Mouse (Mus musculus) frontal cortex, adult 2 months (tissue): ENCODE results near the gene Olr1. TPM values are rescaled to one million over a fixed set of nuclear protein-coding genes. Genes with fewer than 3 reads are reported as not detected.
A peak's percentile ranks its signal among the peaks of the same experiment; 100 is the strongest.
"Not testable (repeated sequence)": the region's sequence is repeated elsewhere in the genome, so short reads cannot be mapped to it uniquely, and the experiment has no call there.

ENCODE experiments used
- DNase-seq, 2 experiments: peaks; one replicate each; pipeline ENCODE4 v3.0.0; 2022; ENCODE audit warnings: low spot score in 1 of 2; ENCODE audit errors: extremely low spot score in 1 of 2
- polyA plus RNA-seq: library from polyadenylated mRNA; depleted of rRNA; stranded (reverse); fragments of >200 nt; gene quantifications from 2 replicates; pipeline ENCODE4 v1.2.3, GENCODE M21; 2012

Olr1 gene
- polyA plus RNA-seq, 1 experiment: 0.20 TPM

GRCm38 (mm10) chr6:129513409-129513808 lies 6.4 kb upstream of the Olr1 start:
- DNase-seq: peak in 1 of 2 experiments; percentile 57

GRCm38 (mm10) chr6:129512868-129513267 lies 5.9 kb upstream of the Olr1 start:
- no peak for DNase-seq

- no peak for DNase-seq
These were observed 5.4 kb upstream of the Olr1 start, which contains the start of gene Tmem52b for GRCm38 (mm10) chr6:129512367-129512766. Gene Tmem52b (plus strand): TSS chr6:129512555.

GRCm38 (mm10) chr6:129510120-129510911 lies 3.4 kb upstream of the Olr1 start:
- DNase-seq: no peak

GRCm38 (mm10) chr6:129503471-129503870 lies 3.5 kb downstream of the Olr1 start:
- DNase-seq: no peak

DNA sequence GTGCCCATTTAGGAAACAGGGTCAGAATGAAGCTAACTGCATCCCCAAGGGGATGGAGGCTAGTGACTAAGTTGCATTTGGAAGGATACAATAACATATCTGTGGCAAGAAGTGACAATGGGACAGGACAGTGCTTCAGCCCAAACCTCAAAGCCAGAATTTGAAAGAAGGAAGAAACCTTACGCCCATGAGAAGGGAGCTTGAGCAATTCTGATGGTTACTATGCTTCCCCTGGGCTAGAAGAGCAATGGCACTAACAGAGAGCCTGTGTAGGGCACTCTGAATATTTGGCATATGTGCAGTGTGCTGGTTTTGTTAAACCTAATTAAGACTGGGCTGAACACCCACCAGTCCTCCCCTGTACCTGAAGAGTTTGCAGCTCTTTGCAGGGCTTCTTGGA lies 7.4 kb downstream of the Olr1 start:
- not testable (repeated sequence) for DNase-seq

GRCm38 (mm10) chr6:129497345-129498218 lies 9.4 kb downstream of the Olr1 start:
- no peak for DNase-seq

- DNase-seq: no peak
These were observed 12.0 kb downstream of the Olr1 start for GRCm38 (mm10) chr6:129494924-129495323.

DNA sequence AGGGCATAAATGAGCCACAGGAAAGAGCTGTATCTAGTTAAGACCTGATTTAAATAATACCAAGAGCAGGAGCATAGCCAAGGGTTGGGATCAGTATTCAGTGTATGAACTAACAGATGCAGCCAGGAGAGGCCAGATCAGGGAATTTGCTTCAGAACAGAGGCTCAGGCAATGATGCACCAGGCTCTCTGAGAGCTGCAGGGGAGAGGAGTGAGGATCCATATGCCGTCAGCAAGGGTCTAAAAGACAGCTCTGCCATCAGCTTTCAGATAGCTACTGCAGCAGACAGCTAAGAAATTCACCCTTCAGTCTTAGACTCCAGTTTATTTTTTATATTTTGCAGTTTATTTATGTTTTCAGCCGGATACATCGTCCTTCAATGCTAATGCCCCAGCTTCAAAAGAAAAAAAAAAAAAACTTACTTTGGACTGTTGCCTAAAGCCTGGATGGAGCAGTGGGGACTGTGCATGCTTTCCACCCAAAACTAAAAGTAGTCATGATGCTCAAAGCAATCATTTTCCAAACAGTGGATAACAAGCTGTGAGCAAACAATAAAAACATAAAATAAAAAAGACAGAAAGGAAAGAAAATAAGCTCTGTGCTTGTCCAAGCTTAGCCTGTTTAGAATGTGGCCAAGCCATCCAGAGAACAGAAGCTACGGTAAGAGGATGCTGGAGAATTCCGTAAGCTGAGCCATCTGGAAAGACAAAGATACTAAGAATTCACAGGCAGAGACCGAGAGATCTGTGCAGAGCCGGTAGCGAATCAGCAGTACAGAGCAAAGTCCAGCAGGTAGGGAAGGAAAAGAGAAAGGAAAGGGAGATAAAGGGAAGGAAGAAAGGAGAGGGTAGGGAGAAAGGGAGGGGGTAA lies 26.6 kb downstream of the Olr1 start:
- DNase-seq: peak in 1 of 2 experiments; percentile 14

GRCm38 (mm10) chr6:129476404-129477126 lies 30.4 kb downstream of the Olr1 start:
- peak in 1 of 2 experiments; percentile 48 for DNase-seq

DNA sequence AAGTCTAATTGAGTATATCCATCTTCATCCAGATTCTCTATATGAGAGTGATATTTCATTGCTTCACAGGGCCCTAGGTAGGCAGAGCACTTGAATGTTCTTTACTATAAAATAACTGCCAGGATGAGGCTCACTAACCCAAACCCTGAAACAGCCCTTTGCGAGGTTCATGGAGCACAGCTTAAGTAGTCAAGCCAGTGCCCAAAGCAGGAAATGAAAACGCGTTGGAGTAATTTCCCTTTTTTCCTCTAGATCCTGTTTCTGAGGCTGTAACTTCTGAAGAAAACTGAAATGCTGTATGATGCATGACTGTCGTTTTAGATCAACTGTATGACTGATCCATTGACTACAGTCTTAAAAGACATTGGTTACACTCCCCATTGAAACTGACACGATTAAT lies 34.3 kb downstream of the Olr1 start:
- no peak for DNase-seq

DNA sequence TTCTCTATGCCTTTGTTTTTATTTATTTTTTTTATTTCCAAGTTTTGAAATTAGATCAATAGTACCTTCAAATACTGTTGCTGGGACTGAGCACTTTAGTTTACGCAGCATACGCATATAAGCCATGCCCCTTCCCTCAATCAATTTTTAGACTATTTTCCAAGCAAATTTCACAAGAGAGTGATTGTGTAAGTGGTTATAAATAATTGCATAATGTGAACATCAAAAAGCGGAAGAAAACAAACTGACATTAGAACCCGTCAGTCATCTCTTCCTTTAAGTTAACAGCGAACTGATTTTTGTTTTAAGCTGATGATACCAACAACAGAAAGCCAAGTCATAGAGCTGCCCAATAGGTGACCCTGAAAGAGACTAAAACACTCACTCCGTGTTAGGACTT lies 35.6 kb downstream of the Olr1 start:
- DNase-seq: no peak

- DNase-seq: peak in 1 of 2 experiments; percentile 2
These were observed 55.4 kb downstream of the Olr1 start, which contains the start of gene Clec1a for GRCm38 (mm10) chr6:129451411-129452039. Gene Clec1a (minus strand): TSS chr6:129452000.

DNA sequence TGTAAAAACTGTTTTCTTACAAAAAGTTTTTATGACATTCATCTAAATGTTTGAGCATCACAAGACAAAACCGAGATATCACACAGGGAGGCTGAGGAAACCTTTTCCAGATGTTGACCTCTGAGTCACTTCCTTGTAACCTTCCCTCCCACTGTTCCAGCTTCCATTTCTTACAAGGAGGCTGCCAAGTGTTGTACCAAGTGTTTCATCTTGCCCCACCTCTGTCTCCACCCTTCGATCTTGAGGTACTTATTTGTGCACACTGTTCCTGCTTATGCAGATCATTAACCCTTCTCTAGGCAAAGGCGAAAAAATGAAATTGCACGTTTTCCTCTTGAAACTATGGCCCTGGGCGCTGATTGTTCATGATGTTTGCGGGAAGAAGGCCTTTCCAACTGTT lies 57.2 kb downstream of the Olr1 start:
- DNase-seq: no peak

- no peak for DNase-seq
These were observed 68.9 kb downstream of the Olr1 start for GRCm38 (mm10) chr6:129438033-129438432.

DNA sequence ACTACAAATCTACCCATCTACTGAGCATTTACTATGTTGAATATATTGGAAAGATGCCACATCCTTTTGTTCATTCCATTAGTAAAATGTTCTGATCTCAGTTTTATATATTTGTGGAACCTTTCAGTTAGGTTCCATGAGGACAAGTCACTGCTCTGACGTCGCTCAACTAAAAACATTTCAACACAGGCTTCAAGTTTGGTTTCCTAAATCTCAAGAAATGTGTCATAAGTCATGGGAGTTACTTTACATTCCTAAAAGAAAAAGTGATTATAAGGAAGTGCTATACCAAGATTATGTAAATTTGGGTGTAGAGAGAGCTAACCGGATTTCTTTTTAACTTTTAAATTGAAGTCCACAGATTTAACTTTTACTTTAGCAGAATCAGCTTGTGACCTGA lies 70.9 kb downstream of the Olr1 start:
- no peak for DNase-seq
